Mouse (Mus musculus): ENCODE data around the gene Themis2. TPM values are rescaled to one million over a fixed set of nuclear protein-coding genes. Genes with fewer than 3 reads are reported as not detected.

Themis2 gene
- polyA plus RNA-seq, 1 experiment from 2014 or later: 1.6 TPM

DNA sequence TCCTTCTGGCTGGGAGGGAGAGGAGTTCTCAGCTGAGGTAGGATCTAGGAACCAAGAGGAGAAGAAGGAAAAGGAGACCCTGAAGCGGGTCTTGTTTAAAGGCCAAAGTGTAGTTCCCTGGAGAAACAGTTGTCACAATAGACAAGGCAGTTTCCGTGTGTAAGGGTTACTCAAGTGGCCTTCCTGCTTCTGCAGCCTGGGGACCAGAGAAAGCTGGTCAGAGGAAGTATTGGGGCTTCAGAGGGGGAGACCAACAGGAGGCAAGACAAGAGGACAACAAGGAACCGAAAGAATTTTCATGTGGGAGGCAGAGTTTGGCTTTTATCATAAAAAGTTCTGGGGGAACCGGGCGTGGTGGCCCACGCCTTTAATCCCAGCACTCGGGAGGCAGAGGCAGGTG lies 20.2 kb upstream of the Themis2 start:
- H3K4me1 ChIP-seq (ENCODE audit: control insufficient read depth, insufficient read depth, low read length): no peaks in the 10 kb centered on the region
- WGBS: 83% methylated on average over 7 of the region's 7 CpGs
- no peak overlapping the region for H3K9ac ChIP-seq (replicated peaks; ENCODE audit: low read length)
- no peak overlapping the region for H3K4me2 ChIP-seq (ENCODE audit: low read length)
- 0 out of 2 replicates have a peak, but pooled peaks cover 3% of the 10 kb centered on the region for H3K9me3 ChIP-seq (ENCODE audit: control insufficient read depth, low read length)
- no peaks in the 10 kb centered on the region for H3K36me3 ChIP-seq (ENCODE audit: control insufficient read depth, insufficient read depth, low read length)
- H3K27ac ChIP-seq (replicated peaks; ENCODE audit: low read depth, low read length): no peak overlapping the region
- ATAC-seq (ENCODE audit: low FRiP score, low TSS enrichment) (no peak), DNase-seq (no peak)
- no peak overlapping the region for H3K4me3 ChIP-seq (replicated peaks; ENCODE audit: low read depth, low read length)
- H3K27me3 ChIP-seq (ENCODE audit: control insufficient read depth, insufficient read depth, low read length): no peaks in the 10 kb centered on the region

DNA sequence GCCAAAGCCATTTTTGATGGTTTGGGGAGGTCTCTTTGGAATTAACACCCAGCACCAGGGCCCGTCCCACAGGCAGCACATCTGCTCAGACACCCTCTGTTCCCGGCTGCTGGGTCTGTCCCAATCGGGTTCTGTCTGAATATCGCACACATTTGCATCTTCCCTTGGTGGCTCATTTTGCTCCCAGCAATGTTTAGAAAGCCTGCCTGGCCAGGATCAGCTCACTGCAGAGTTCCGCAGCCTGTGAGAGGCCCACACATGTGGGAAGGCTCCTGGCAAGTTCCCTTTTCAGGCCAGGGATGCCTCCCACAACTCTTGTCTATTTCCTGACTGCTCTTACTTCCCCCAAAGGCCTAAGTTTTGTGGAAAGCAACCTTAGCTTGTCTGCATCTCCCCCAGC lies 13.4 kb upstream of the Themis2 start:
- H3K27ac ChIP-seq (replicated peaks; ENCODE audit: low read depth, low read length): no peak overlapping the region
- H3K27me3 ChIP-seq (ENCODE audit: control insufficient read depth, insufficient read depth, low read length): no peaks in the 10 kb centered on the region
- ATAC-seq (ENCODE audit: low FRiP score, low TSS enrichment) (no peak), DNase-seq (no peak)
- 91% methylated on average over 5 of the region's 5 CpGs for WGBS
- no peak overlapping the region for H3K4me3 ChIP-seq (replicated peaks; ENCODE audit: low read depth, low read length)
- H3K4me1 ChIP-seq (ENCODE audit: control insufficient read depth, insufficient read depth, low read length): no peaks in the 10 kb centered on the region
- H3K9me3 ChIP-seq (ENCODE audit: control insufficient read depth, low read length): no peaks in the 10 kb centered on the region; the same call in 1 of the 2 replicates
- H3K36me3 ChIP-seq (ENCODE audit: control insufficient read depth, insufficient read depth, low read length): no peaks in the 10 kb centered on the region
- no peak overlapping the region for H3K9ac ChIP-seq (replicated peaks; ENCODE audit: low read length)
- no peak overlapping the region for H3K4me2 ChIP-seq (ENCODE audit: low read length)

DNA sequence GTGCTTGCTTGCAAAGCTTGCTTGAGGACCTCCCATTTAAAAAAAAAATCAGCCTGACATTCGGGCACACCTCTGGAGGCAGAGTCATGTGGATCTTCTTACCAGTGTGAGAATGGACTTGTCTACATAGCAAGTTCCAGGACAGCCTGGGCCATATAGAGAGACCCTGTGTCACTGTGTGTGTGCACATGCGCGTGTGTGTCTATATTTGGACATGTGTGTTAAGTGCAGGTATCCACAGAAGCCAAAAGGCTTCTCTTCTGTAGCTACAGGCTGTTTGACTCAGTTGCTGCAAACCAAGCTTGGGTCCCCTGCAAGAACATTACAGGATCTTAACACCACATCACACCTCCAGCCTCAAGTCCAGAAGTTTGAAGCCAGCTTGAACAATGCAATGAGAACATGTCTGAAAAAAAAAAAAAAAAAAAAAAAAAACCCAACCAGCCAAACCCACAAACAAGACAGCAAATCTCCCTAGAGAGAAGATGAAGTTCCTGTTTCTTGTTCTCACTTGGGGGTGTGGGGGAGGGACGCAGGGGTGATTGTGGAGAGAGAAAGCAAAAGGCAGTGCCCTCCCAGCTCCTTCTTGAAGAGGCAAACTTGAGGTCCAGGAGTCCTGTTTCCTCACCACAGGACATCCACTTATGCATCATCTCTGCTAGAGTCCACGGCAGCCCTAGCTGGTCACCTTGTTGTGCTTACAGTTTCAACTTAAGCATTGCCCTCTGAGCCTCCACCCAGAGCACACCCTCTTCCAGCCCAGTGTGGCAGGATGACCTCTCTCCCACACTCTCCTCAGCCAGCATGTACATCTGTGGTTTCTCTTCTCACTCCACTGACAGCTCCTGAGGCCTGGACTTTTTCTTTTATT lies 11.8 kb upstream of the Themis2 start:
- no peak overlapping the region for H3K9ac ChIP-seq (replicated peaks; ENCODE audit: low read length)
- no peak for ATAC-seq (ENCODE audit: low FRiP score, low TSS enrichment)
- 78% methylated on average over 5 of the region's 5 CpGs for WGBS
- H3K4me1 ChIP-seq (ENCODE audit: control insufficient read depth, insufficient read depth, low read length): no peaks in the 10 kb centered on the region
- H3K27me3 ChIP-seq (ENCODE audit: control insufficient read depth, insufficient read depth, low read length): no peaks in the 10 kb centered on the region
- no peak overlapping the region for H3K27ac ChIP-seq (replicated peaks; ENCODE audit: low read depth, low read length)
- no peaks in the 10 kb centered on the region for H3K36me3 ChIP-seq (ENCODE audit: control insufficient read depth, insufficient read depth, low read length)
- H3K4me2 ChIP-seq (ENCODE audit: low read length): no peak overlapping the region
- DNase-seq: no peak
- H3K4me3 ChIP-seq (replicated peaks; ENCODE audit: low read depth, low read length): no peak overlapping the region
- H3K9me3 ChIP-seq (ENCODE audit: control insufficient read depth, low read length): no peaks in the 10 kb centered on the region; the same call in 1 of the 2 replicates

DNA sequence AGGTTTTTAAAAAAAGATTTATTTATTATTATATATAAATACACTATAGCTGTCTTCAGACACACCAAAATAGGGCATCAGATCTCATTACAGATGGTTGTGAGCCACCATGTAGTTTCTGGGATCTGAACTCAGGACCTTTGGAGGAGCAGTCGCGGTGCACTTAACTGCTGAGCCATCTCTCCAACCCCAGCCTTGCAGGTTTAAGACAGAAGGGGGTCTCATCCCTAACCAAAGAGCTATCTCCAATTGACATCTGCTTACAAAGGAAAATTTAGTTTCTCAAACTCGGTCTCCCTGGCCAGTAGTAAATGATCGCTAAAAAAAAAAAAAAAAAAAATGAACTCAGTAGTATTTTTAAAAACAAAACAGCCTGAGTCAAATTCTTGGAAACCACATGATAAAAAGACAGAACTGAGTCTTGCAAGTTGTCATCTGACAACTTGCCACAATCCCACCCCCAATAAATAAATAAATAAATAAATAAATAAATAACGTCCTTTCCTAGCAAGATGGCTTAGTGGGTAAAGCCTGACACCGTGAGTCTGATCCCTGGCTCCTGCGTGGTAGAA lies 10.5 kb upstream of the Themis2 start:
- Histone ChIP-seq H3K4me1 (ENCODE audit: control insufficient read depth, insufficient read depth, low read length) (no peaks in the 10 kb centered on the region), H3K4me3 (replicated peaks; ENCODE audit: low read depth, low read length) (no peak overlapping the region), H3K9ac (replicated peaks; ENCODE audit: low read length) (no peak overlapping the region), H3K9me3 (ENCODE audit: control insufficient read depth, low read length) (no peaks in the 10 kb centered on the region; the same call in 1 of the 2 replicates), H3K27ac (replicated peaks; ENCODE audit: low read depth, low read length) (no peak overlapping the region), H3K4me2 (ENCODE audit: low read length) (no peak overlapping the region), H3K36me3 (ENCODE audit: control insufficient read depth, insufficient read depth, low read length) (no peaks in the 10 kb centered on the region), H3K27me3 (ENCODE audit: control insufficient read depth, insufficient read depth, low read length) (no peaks in the 10 kb centered on the region)
- 93% methylated on average over 7 of the region's 7 CpGs for WGBS
- ATAC-seq (ENCODE audit: low FRiP score, low TSS enrichment): no peak
- DNase-seq: no peak

DNA sequence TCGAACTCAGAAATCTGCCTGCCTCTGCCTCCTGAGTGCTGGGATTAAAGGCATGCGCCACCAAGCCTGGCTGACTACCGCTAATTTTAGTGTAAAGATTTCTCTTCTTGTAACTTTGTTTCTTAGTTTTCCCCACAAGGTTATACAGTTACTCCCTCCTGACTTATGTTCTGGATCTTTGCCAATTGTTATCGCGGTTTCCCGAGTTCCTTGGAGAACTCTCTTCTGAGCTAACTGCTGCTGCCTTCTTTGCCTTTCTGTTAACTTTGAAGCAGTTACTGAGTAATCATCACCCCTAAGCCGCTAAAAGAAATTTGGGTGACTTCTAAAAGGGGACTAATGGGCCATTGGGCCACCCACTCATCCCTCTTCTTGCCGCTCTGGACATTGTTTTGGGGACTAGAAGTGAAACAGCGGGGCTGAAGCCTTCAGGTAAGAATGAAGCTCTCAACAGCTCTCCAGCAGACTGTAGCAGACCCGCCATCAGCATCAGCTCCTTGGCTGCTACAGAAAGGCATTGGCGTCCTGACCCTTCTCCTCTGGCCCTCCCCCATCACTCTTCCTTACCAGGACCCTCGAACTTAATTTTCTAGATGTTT lies 9.5 kb upstream of the Themis2 start:
- no peak overlapping the region for H3K4me3 ChIP-seq (replicated peaks; ENCODE audit: low read depth, low read length)
- WGBS: 90% methylated on average over 12 of the region's 12 CpGs
- H3K9ac ChIP-seq (replicated peaks; ENCODE audit: low read length): no peak overlapping the region
- no peaks in the 10 kb centered on the region; the same call in 1 of the 2 replicates for H3K9me3 ChIP-seq (ENCODE audit: control insufficient read depth, low read length)
- ATAC-seq (ENCODE audit: low FRiP score, low TSS enrichment): no peak
- H3K4me1 ChIP-seq (ENCODE audit: control insufficient read depth, insufficient read depth, low read length): no peaks in the 10 kb centered on the region
- H3K4me2 ChIP-seq (ENCODE audit: low read length): no peak overlapping the region
- H3K27ac ChIP-seq (replicated peaks; ENCODE audit: low read depth, low read length): no peak overlapping the region
- no peaks in the 10 kb centered on the region for H3K36me3 ChIP-seq (ENCODE audit: control insufficient read depth, insufficient read depth, low read length)
- no peak for DNase-seq
- H3K27me3 ChIP-seq (ENCODE audit: control insufficient read depth, insufficient read depth, low read length): no peaks in the 10 kb centered on the region

DNA sequence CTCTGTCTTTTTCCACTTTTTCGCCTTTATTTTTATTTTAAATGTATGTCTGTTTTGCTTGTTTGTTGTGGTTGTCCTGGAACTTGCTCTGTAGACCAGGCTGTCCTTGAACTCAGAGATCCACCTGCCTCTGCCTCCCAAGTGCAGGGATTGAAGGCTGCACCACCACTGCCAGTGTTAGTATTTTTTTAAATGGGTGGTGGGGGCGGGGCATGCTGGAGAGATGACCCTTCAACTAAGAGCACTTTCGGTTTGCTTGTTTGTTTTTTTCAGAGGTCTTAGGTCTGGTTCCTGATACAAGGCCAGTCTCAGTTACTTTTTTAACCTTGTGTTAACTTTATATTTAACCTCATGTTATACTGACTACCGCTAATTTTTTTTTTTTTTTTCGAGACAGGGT lies 9.0 kb upstream of the Themis2 start:
- H3K4me3 ChIP-seq (replicated peaks; ENCODE audit: low read depth, low read length): no peak overlapping the region
- H3K9me3 ChIP-seq (ENCODE audit: control insufficient read depth, low read length): no peaks in the 10 kb centered on the region
- 85% methylated on average over 5 of the region's 5 CpGs for WGBS
- H3K9ac ChIP-seq (replicated peaks; ENCODE audit: low read length): no peak overlapping the region
- H3K36me3 ChIP-seq (ENCODE audit: control insufficient read depth, insufficient read depth, low read length): no peaks in the 10 kb centered on the region
- ATAC-seq (ENCODE audit: low FRiP score, low TSS enrichment) (no peak), DNase-seq (no peak)
- H3K4me2 ChIP-seq (ENCODE audit: low read length): no peak overlapping the region
- H3K27me3 ChIP-seq (ENCODE audit: control insufficient read depth, insufficient read depth, low read length): no peaks in the 10 kb centered on the region
- H3K27ac ChIP-seq (replicated peaks; ENCODE audit: low read depth, low read length): no peak overlapping the region
- no peaks in the 10 kb centered on the region for H3K4me1 ChIP-seq (ENCODE audit: control insufficient read depth, insufficient read depth, low read length)

DNA sequence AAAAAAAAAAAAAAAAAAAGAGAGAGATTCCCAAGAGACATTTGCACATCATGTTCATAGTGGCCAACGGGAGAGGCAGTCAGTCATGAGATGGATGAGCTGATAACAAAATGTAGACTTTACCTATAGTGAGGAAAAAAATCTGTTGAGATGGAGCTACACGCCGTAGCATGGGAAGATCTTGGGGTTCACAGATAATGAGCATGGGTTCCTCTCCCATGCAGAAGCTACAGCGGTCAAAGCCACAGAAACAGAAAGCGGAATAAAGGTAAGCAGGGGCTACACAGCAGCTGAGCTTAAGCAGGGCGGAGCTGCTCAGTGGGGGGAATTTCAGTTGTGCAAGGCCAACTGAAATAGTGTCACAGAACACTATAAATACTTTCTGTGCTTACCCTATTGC lies 8.1 kb upstream of the Themis2 start:
- H3K27me3 ChIP-seq (ENCODE audit: control insufficient read depth, insufficient read depth, low read length): no peaks in the 10 kb centered on the region
- no peak overlapping the region for H3K4me3 ChIP-seq (replicated peaks; ENCODE audit: low read depth, low read length)
- ATAC-seq (ENCODE audit: low FRiP score, low TSS enrichment) (no peak), DNase-seq (no peak)
- H3K9ac ChIP-seq (replicated peaks; ENCODE audit: low read length): no peak overlapping the region
- H3K4me2 ChIP-seq (ENCODE audit: low read length): no peak overlapping the region
- H3K9me3 ChIP-seq (ENCODE audit: control insufficient read depth, low read length): no peaks in the 10 kb centered on the region
- no peak overlapping the region for H3K27ac ChIP-seq (replicated peaks; ENCODE audit: low read depth, low read length)
- no peaks in the 10 kb centered on the region for H3K36me3 ChIP-seq (ENCODE audit: control insufficient read depth, insufficient read depth, low read length)
- WGBS: 96% methylated on average over 6 of the region's 6 CpGs
- H3K4me1 ChIP-seq (ENCODE audit: control insufficient read depth, insufficient read depth, low read length): no peaks in the 10 kb centered on the region

DNA sequence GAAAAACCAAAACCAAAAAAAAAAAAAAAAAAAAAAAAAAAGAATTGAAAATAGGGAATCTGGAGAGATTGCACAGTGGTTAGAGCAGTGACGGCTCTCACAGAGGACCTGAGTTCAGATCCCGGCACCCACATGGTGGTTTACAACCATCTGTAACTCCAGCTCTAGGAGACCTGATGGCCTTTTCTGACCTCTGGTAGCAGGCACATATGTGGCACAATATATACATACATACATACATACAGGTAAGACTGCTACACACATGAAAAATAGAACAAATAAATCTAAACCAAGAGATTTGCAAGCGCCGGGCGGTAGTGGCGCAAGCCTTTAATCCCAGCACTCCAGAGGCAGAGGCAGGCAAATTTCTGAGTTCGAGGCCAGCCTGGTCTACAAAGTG lies 7.7 kb upstream of the Themis2 start:
- ATAC-seq (ENCODE audit: low FRiP score, low TSS enrichment): no peak
- H3K36me3 ChIP-seq (ENCODE audit: control insufficient read depth, insufficient read depth, low read length): no peaks in the 10 kb centered on the region
- H3K9ac ChIP-seq (replicated peaks; ENCODE audit: low read length): no peak overlapping the region
- no peaks in the 10 kb centered on the region for H3K9me3 ChIP-seq (ENCODE audit: control insufficient read depth, low read length)
- WGBS: 97% methylated on average over 7 of the region's 7 CpGs
- DNase-seq: no peak
- H3K4me1 ChIP-seq (ENCODE audit: control insufficient read depth, insufficient read depth, low read length): no peaks in the 10 kb centered on the region
- no peaks in the 10 kb centered on the region for H3K27me3 ChIP-seq (ENCODE audit: control insufficient read depth, insufficient read depth, low read length)
- no peak overlapping the region for H3K27ac ChIP-seq (replicated peaks; ENCODE audit: low read depth, low read length)
- no peak overlapping the region for H3K4me2 ChIP-seq (ENCODE audit: low read length)
- H3K4me3 ChIP-seq (replicated peaks; ENCODE audit: low read depth, low read length): no peak overlapping the region
